ENCODE assay signal across 20 mouse cellular contexts in genomic region chr14:47310342-47311181, GRCm38 (mm10). TPM values are rescaled to one million over a fixed set of nuclear protein-coding genes. Genes with fewer than 3 reads are reported as not detected.
A peak's percentile ranks its signal among the peaks of the same experiment; 100 is the strongest.
DNase-seq lines count a peak whose midpoint lies in the region; ATAC-seq and TF ChIP-seq lines count a peak whose summit lies in the region.
"Had no signal": no experiment of that assay in that cellular context is flagged by ENCODE, and none has a peak within 500 bp of the region (broad histone marks: within the 10 kb centered on the region; RNA-seq: fewer than 3 reads in every experiment).

No protein-coding gene starts in this region.

- H3K9me3 ChIP-seq in kidney, embryonic 14.5 days (ENCODE audit: control insufficient read depth, low read length), result no peaks in the 10 kb centered on the region
- H3K9me3 ChIP-seq in liver, embryonic 13.5 days (replicated peaks), result no peaks in the 10 kb centered on the region
- H3K9me3 ChIP-seq: embryonic facial prominence, embryonic 10.5 days had no signal

- no peak for TF ChIP-seq CTCF in cerebellum, adult 2 months (IDR thresholded peaks at IDR 0.05; ENCODE audit: borderline replicate concordance, insufficient read depth, low read depth, low read length)

- H3K36me3 ChIP-seq in kidney, embryonic 14.5 days (ENCODE audit: control insufficient read depth, insufficient read depth, low read length), result peaks cover 65% of the 10 kb centered on the region
- peaks cover 70% of the 10 kb centered on the region for H3K36me3 ChIP-seq in liver, embryonic 13.5 days

- no peak for DNase-seq in kidney, postnatal 36 days
- DNase-seq in cerebellum, adult 11 months, result peak; percentile 87
- DNase-seq in cerebellum, adult 2 months, result peak; percentile 88 to 91
- no peak for DNase-seq in liver, embryonic 13.5 days
- no peak for DNase-seq in retina, postnatal 1 day
- DNase-seq in right cerebral cortex, postnatal 25 days, result no peak
- DNase-seq: adrenal gland, postnatal 36 days; gastrocnemius, adult 2 months; heart, postnatal 10 days; kidney, postnatal 4 days; lung, postnatal 36 days; right cerebral cortex, postnatal 14 days; thymus, adult 2 months had no signal

- no peak for TF ChIP-seq POLR2A in cerebellum, adult 2 months (IDR thresholded peaks at IDR 0.05; ENCODE audit: borderline replicate concordance, insufficient read depth, low read length)

- H3K9ac ChIP-seq in kidney, embryonic 14.5 days (ENCODE audit: low read depth, low read length), result no peak overlapping the region
- no peak overlapping the region for H3K9ac ChIP-seq in liver, embryonic 13.5 days

- no peaks in the 10 kb centered on the region for H3K27me3 ChIP-seq in kidney, embryonic 14.5 days (ENCODE audit: control insufficient read depth, insufficient read depth, low read length)
- H3K27me3 ChIP-seq in cerebellum, adult 2 months (ENCODE audit: control insufficient read depth, insufficient read depth, low read length), result no peaks in the 10 kb centered on the region
- H3K27me3 ChIP-seq in liver, embryonic 13.5 days, result no peaks in the 10 kb centered on the region

- no peak overlapping the region for H3K4me3 ChIP-seq in kidney, embryonic 14.5 days (ENCODE audit: low read length)
- H3K4me3 ChIP-seq in cerebellum, adult 2 months (replicated peaks; ENCODE audit: insufficient read depth, low read depth, low read length), result no peak overlapping the region
- H3K4me3 ChIP-seq in liver, embryonic 13.5 days (replicated peaks), result no peak overlapping the region
- H3K4me3 ChIP-seq: embryonic facial prominence, embryonic 10.5 days; erythroblast, embryonic 14.5 days; gastrocnemius, adult 2 months had no signal

- no peaks in the 10 kb centered on the region for H3K4me1 ChIP-seq in kidney, embryonic 14.5 days (ENCODE audit: control insufficient read depth, insufficient read depth, low read length)
- peaks cover 16% of the 10 kb centered on the region for H3K4me1 ChIP-seq in cerebellum, adult 2 months (ENCODE audit: control insufficient read depth, insufficient read depth, low read length)
- peaks cover 15% of the 10 kb centered on the region for H3K4me1 ChIP-seq in liver, embryonic 13.5 days (replicated peaks)
- H3K4me1 ChIP-seq: embryonic facial prominence, embryonic 10.5 days had no signal

- 94% methylated on average over 18 of the region's 18 CpGs for WGBS in kidney, embryonic 14.5 days
- WGBS in cerebellum, adult 2 months, result 19% methylated on average over 18 of the region's 18 CpGs
- 90% methylated on average over 18 of the region's 18 CpGs for WGBS in liver, embryonic 13.5 days (ENCODE audit: insufficient replicate concordance)

- ATAC-seq in kidney, embryonic 14.5 days (ENCODE audit: low FRiP score, low TSS enrichment), result 0 out of 2 replicates have a peak, but pooled peaks have one; percentile 24
- ATAC-seq in liver, embryonic 13.5 days (ENCODE audit: low read depth), result peak; percentile 52; the same call in 1 of the 2 replicates
- ATAC-seq: CD4-positive, CD25-positive, alpha-beta regulatory T cell, adult 4 months; forebrain, embryonic 16.5 days; intestine, embryonic 16.5 days had no signal

- no peak overlapping the region for H3K4me2 ChIP-seq in kidney, embryonic 14.5 days (replicated peaks; ENCODE audit: low read depth, low read length)
- H3K4me2 ChIP-seq in liver, embryonic 13.5 days, result no peak overlapping the region
- H3K4me2 ChIP-seq: midbrain, embryonic 11.5 days had no signal

- H3K27ac ChIP-seq in kidney, embryonic 14.5 days (ENCODE audit: low read depth, low read length), result no peak overlapping the region
- H3K27ac ChIP-seq in cerebellum, adult 2 months (ENCODE audit: insufficient read depth, low read length), result peak overlapping the region; percentile 68
- H3K27ac ChIP-seq in liver, embryonic 13.5 days, result no peak overlapping the region
- H3K27ac ChIP-seq: embryonic facial prominence, embryonic 10.5 days; gastrocnemius, adult 2 months had no signal

RNA-seq across cellular contexts. Expression of gene Mapk1ip1l, which starts 12.5 kb away (rescaled TPM):
- polyA plus RNA-seq in kidney, embryonic 14.5 days (2014; fragmentation: Nextera tagmentation; extraction: Ambion mirVana), result 57.5 and 104 TPM in 2 replicates
- polyA plus RNA-seq in cerebellum, adult 2 months (2012; rRNA removed), result 23.0 and 23.4 TPM in 2 replicates
- 28.7 and 36.8 TPM in 2 replicates for polyA plus RNA-seq in liver, embryonic 13.5 days (2015; fragmentation: Nextera tagmentation; extraction: Ambion mirVana)

RNA-seq across cellular contexts. Expression of gene Socs4, which starts 33.8 kb away (rescaled TPM):
- 5.7 and 7.0 TPM in 2 replicates for polyA plus RNA-seq in kidney, embryonic 14.5 days (2014; fragmentation: Nextera tagmentation; extraction: Ambion mirVana)
- polyA plus RNA-seq in cerebellum, adult 2 months (2012; rRNA removed), result 5.9 and 6.1 TPM in 2 replicates
- polyA plus RNA-seq in liver, embryonic 13.5 days (2015; fragmentation: Nextera tagmentation; extraction: Ambion mirVana), result 2.3 and 2.7 TPM in 2 replicates

RNA-seq across cellular contexts. Expression of gene Wdhd1, which starts 33.9 kb away (rescaled TPM):
- 26.0 and 44.3 TPM in 2 replicates for polyA plus RNA-seq in kidney, embryonic 14.5 days (2014; fragmentation: Nextera tagmentation; extraction: Ambion mirVana)
- polyA plus RNA-seq in cerebellum, adult 2 months (2012; rRNA removed), result 6.8 and 7.9 TPM in 2 replicates
- 38.9 and 45.9 TPM in 2 replicates for polyA plus RNA-seq in liver, embryonic 13.5 days (2015; fragmentation: Nextera tagmentation; extraction: Ambion mirVana)

RNA-seq across cellular contexts. Expression of gene Lgals3, which starts 57.0 kb away (rescaled TPM):
- 11.2 and 12.0 TPM in 2 replicates for polyA plus RNA-seq in kidney, embryonic 14.5 days (2014; fragmentation: Nextera tagmentation; extraction: Ambion mirVana)
- 3.7 and 4.7 TPM in 2 replicates for polyA plus RNA-seq in cerebellum, adult 2 months (2012; rRNA removed)
- polyA plus RNA-seq in liver, embryonic 13.5 days (2015; fragmentation: Nextera tagmentation; extraction: Ambion mirVana), result 17.6 and 20.3 TPM in 2 replicates

Comparison
In these comparisons a context has a peak if more than half of its experiments do, and no peak if none do; other contexts are left out.
1. DNase-seq: peak in cerebellum, adult 11 months (single experiment) and cerebellum, adult 2 months (2 of 2); none in kidney, postnatal 36 days (0 of 2), liver, embryonic 13.5 days (single experiment), retina, postnatal 1 day (single experiment) and right cerebral cortex, postnatal 25 days (single experiment).